Mouse (Mus musculus): ENCODE data around the gene Pcdh9. TPM values are rescaled to one million over a fixed set of nuclear protein-coding genes. Genes with fewer than 3 reads are reported as not detected.

Gene Pcdh9
- total and polyA plus RNA-seq, 3 experiments, result 0.22 TPM; not detected in 2

DNA sequence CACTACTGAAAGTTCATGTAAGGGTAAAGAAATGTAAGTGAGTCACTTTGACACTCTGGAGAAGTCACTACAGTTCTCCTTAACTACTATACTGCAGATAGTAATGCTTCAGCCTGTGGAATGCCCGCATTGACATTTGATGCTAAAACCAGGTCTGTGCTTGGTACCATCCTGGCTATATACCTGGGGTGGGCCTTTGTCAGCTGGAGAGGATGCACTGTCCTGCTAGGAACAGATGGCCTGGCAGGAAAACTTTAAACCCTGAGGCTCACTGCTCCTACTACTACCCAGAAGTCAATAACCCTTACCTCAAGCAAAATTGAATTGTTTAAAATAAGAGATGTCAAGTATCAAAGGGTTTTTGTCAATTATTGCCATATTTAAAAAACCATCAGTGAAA, 14.5 kb downstream of the Pcdh9 start:
- H3K27me3 ChIP-seq (ENCODE audit: insufficient read depth, low read length), result no peaks in the 10 kb centered on the region
- ATAC-seq (ENCODE audit: extremely low read depth, insufficient number of reproducible peaks, low FRiP score, poor library complexity, severe bottlenecking) (no peak), DNase-seq (ENCODE audit: low spot score) (no peak)
- H3K36me3 ChIP-seq (replicated peaks), result no peaks in the 10 kb centered on the region
- H3K4me3 ChIP-seq (ENCODE audit: low read depth, low read length), result no peak overlapping the region
- TF ChIP-seq GATA1 (IDR thresholded peaks at IDR 0.05; ENCODE audit: borderline replicate concordance, low read length) (no peak), CTCF (IDR thresholded peaks at IDR 0.05; ENCODE audit: low read depth, low read length) (no peak), TAL1 (conservative IDR thresholded peaks at IDR 0.05; ENCODE audit: low read depth, low read length) (no peak), POLR2AphosphoS5 (IDR thresholded peaks at IDR 0.05; ENCODE audit: insufficient replicate concordance, low read depth, low read length) (no peak), GATA2 (IDR thresholded peaks at IDR 0.05; ENCODE audit: borderline replicate concordance, low read depth, low read length) (no peak)
- H3K9me3 ChIP-seq (replicated peaks), result no peaks in the 10 kb centered on the region; the same call in 1 of the 2 replicates
- H3K4me1 ChIP-seq (ENCODE audit: insufficient read depth, low read depth, low read length), result no peaks in the 10 kb centered on the region

DNA sequence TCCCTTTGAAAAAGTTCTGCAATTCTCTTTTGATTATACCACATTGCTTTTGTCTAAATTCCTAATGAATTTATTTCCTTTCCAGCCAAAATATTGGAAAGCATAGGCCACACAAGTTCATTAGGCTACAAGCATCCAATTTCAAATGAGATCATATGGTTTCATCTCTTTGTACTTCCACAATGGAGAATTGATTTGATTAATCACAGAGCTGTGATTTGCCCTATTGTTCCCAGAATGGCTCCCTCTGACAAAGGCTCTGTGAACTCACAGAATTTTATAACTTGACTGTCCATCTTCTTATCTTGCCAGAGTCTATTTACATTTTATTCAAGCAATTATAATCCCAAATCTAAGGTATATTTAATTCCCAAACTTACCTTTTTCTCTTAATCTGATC, 22.3 kb downstream of the Pcdh9 start:
- no peak for DNase-seq (ENCODE audit: low spot score)
- TF ChIP-seq GATA1 (IDR thresholded peaks at IDR 0.05; ENCODE audit: borderline replicate concordance, low read length) (no peak), GATA2 (IDR thresholded peaks at IDR 0.05; ENCODE audit: borderline replicate concordance, low read depth, low read length) (no peak), TAL1 (conservative IDR thresholded peaks at IDR 0.05; ENCODE audit: low read depth, low read length) (no peak), POLR2AphosphoS5 (IDR thresholded peaks at IDR 0.05; ENCODE audit: insufficient replicate concordance, low read depth, low read length) (no peak), CTCF (IDR thresholded peaks at IDR 0.05; ENCODE audit: low read depth, low read length) (no peak)
- Histone ChIP-seq H3K27me3 (ENCODE audit: insufficient read depth, low read length) (no peaks in the 10 kb centered on the region), H3K4me3 (ENCODE audit: low read depth, low read length) (no peak overlapping the region), H3K9me3 (replicated peaks) (no peaks in the 10 kb centered on the region), H3K36me3 (replicated peaks) (no peaks in the 10 kb centered on the region), H3K4me1 (ENCODE audit: insufficient read depth, low read depth, low read length) (no peaks in the 10 kb centered on the region)
- no peak for ATAC-seq (ENCODE audit: extremely low read depth, insufficient number of reproducible peaks, low FRiP score, poor library complexity, severe bottlenecking)

DNA sequence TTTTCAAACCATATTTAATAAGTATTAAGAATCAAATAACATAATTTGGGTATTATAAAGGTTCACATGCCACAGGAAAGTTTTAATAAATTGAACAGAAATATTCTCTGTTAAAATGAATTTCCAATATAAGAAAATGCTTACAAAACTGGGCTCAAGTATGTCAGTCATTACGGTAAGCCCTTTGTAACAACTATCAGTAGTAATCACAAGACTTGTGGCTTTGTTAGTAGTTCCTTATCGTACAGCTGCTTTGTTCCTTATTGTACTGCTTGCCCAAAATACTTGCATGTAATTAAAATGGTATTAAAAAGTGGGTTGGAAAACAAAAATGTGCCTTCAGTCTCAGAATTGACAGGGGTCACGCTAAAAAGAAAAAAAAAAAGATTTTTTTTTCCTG, 32.4 kb downstream of the Pcdh9 start:
- Histone ChIP-seq H3K4me3 (ENCODE audit: low read depth, low read length) (no peak overlapping the region), H3K4me1 (ENCODE audit: insufficient read depth, low read depth, low read length) (no peaks in the 10 kb centered on the region), H3K27me3 (ENCODE audit: insufficient read depth, low read length) (no peaks in the 10 kb centered on the region), H3K36me3 (replicated peaks) (no peaks in the 10 kb centered on the region), H3K9me3 (replicated peaks) (0 out of 2 replicates have a peak, but pooled peaks cover 2% of the 10 kb centered on the region)
- no peak for DNase-seq (ENCODE audit: low spot score)
- TF ChIP-seq CTCF (IDR thresholded peaks at IDR 0.05; ENCODE audit: low read depth, low read length) (no peak), GATA2 (IDR thresholded peaks at IDR 0.05; ENCODE audit: borderline replicate concordance, low read depth, low read length) (no peak), POLR2AphosphoS5 (IDR thresholded peaks at IDR 0.05; ENCODE audit: insufficient replicate concordance, low read depth, low read length) (no peak), TAL1 (conservative IDR thresholded peaks at IDR 0.05; ENCODE audit: low read depth, low read length) (no peak), GATA1 (IDR thresholded peaks at IDR 0.05; ENCODE audit: borderline replicate concordance, low read length) (no peak)
- no peak for ATAC-seq (ENCODE audit: extremely low read depth, insufficient number of reproducible peaks, low FRiP score, poor library complexity, severe bottlenecking)

DNA sequence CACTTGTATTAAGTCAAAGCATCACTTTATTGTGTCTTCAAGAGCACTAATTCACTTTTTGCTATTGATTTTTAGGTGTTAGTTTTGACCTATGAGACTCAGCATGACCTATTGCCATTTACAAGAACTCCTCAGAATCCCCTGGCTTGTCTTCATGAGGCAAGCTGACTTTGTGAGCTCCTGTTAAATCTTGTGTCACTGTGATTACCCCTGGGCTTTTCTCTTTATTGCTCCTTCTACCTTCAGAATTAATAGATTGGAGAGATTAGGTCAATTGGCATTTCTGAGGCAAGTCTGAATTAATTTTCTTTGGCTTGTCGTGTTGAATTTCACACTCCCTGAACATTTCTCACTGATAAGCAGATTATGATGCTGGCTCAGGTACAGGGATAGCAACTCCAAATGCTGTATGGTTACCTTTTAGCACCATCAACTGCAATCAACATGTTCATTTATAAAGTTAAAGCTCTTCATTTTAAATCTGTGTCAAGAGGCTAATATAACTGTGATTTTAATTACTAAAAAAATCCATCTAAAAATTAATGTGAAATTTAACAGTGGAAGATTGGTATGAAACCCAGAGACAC, 44.3 kb downstream of the Pcdh9 start:
- DNase-seq (ENCODE audit: low spot score) (no peak), ATAC-seq (ENCODE audit: extremely low read depth, insufficient number of reproducible peaks, low FRiP score, poor library complexity, severe bottlenecking) (no peak)
- no peak for TF ChIP-seq TAL1 (conservative IDR thresholded peaks at IDR 0.05; ENCODE audit: low read depth, low read length)
- TF ChIP-seq GATA2 (IDR thresholded peaks at IDR 0.05; ENCODE audit: borderline replicate concordance, low read depth, low read length), result no peak
- TF ChIP-seq CTCF (IDR thresholded peaks at IDR 0.05; ENCODE audit: low read depth, low read length), result no peak
- TF ChIP-seq GATA1 (IDR thresholded peaks at IDR 0.05; ENCODE audit: borderline replicate concordance, low read length), result no peak
- no peak for TF ChIP-seq POLR2AphosphoS5 (IDR thresholded peaks at IDR 0.05; ENCODE audit: insufficient replicate concordance, low read depth, low read length)
- H3K36me3 ChIP-seq (replicated peaks), result no peaks in the 10 kb centered on the region
- no peaks in the 10 kb centered on the region for H3K27me3 ChIP-seq (ENCODE audit: insufficient read depth, low read length)
- no peaks in the 10 kb centered on the region for H3K4me1 ChIP-seq (ENCODE audit: insufficient read depth, low read depth, low read length)
- H3K4me3 ChIP-seq (ENCODE audit: low read depth, low read length), result no peak overlapping the region
- no peaks in the 10 kb centered on the region for H3K9me3 ChIP-seq (replicated peaks)

DNA sequence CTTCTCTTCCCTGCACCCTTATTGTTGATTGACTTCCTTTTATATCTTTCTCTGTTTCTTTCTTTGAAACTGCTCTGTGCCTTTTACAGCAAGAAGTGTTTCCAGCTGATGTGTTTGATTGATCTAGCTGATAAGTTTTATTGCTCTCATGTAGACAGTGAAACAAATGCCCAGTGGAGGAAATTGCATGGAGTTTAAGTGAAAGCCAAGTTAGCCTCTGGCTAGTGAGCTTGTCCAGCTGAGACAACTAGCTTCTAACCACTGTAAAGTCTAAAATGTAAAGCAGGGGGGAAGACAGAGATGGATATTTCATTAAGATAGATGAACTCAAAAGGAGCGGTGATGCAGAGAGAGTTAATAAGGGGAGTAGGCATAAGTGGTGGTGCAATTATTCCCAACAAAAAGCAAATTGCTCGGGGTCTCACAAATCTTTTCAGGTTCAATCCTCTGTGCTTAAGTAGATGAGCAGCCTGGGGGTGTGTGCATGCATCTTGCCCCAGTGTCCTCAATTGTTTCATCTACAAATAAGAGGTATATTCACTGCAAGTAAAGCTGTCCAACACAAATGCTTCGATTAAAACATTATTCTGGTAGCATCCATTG, 47.7 kb downstream of the Pcdh9 start:
- ATAC-seq (ENCODE audit: extremely low read depth, insufficient number of reproducible peaks, low FRiP score, poor library complexity, severe bottlenecking) (no peak), DNase-seq (ENCODE audit: low spot score) (no peak)
- Histone ChIP-seq H3K27me3 (ENCODE audit: insufficient read depth, low read length) (no peaks in the 10 kb centered on the region), H3K4me3 (ENCODE audit: low read depth, low read length) (no peak overlapping the region), H3K9me3 (replicated peaks) (no peaks in the 10 kb centered on the region), H3K4me1 (ENCODE audit: insufficient read depth, low read depth, low read length) (no peaks in the 10 kb centered on the region), H3K36me3 (replicated peaks) (no peaks in the 10 kb centered on the region)
- TF ChIP-seq GATA2 (IDR thresholded peaks at IDR 0.05; ENCODE audit: borderline replicate concordance, low read depth, low read length) (no peak), POLR2AphosphoS5 (IDR thresholded peaks at IDR 0.05; ENCODE audit: insufficient replicate concordance, low read depth, low read length) (no peak), CTCF (IDR thresholded peaks at IDR 0.05; ENCODE audit: low read depth, low read length) (no peak), GATA1 (IDR thresholded peaks at IDR 0.05; ENCODE audit: borderline replicate concordance, low read length) (no peak), TAL1 (conservative IDR thresholded peaks at IDR 0.05; ENCODE audit: low read depth, low read length) (no peak)

DNA sequence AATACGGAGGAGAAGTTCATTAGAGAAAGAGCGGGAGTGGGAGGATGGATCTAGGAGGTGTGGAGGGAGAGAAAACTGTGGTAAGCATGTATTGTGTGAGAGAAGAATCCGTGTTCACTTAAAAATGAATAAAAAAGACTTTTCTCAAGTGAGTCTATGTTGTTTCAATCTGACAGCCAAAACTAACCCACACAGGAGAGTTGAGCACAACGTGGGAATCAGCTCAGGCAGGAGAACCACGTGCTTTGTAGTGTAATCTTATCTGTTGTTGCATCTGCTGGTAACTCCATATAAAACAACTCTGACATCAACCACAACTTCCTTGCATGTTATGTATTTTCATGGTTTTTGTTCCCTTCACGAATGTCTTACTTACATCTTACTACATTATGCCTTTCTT, 58.0 kb downstream of the Pcdh9 start:
- no peaks in the 10 kb centered on the region for H3K27me3 ChIP-seq (ENCODE audit: insufficient read depth, low read length)
- DNase-seq (ENCODE audit: low spot score), result no peak
- ATAC-seq (ENCODE audit: extremely low read depth, insufficient number of reproducible peaks, low FRiP score, poor library complexity, severe bottlenecking), result peak; percentile 26; the same call in 1 of the 2 replicates
- H3K4me3 ChIP-seq (ENCODE audit: low read depth, low read length), result no peak overlapping the region
- no peaks in the 10 kb centered on the region for H3K36me3 ChIP-seq (replicated peaks)
- no peak for TF ChIP-seq CTCF (IDR thresholded peaks at IDR 0.05; ENCODE audit: low read depth, low read length)
- TF ChIP-seq POLR2AphosphoS5 (IDR thresholded peaks at IDR 0.05; ENCODE audit: insufficient replicate concordance, low read depth, low read length), result no peak
- no peak for TF ChIP-seq TAL1 (conservative IDR thresholded peaks at IDR 0.05; ENCODE audit: low read depth, low read length)
- no peak for TF ChIP-seq GATA1 (IDR thresholded peaks at IDR 0.05; ENCODE audit: borderline replicate concordance, low read length)
- no peak for TF ChIP-seq GATA2 (IDR thresholded peaks at IDR 0.05; ENCODE audit: borderline replicate concordance, low read depth, low read length)
- no peaks in the 10 kb centered on the region for H3K4me1 ChIP-seq (ENCODE audit: insufficient read depth, low read depth, low read length)
- no peaks in the 10 kb centered on the region; the same call in 1 of the 2 replicates for H3K9me3 ChIP-seq (replicated peaks)

Measured in G1E (cell line).